20 mouse cellular contexts compared by ENCODE assay signal in the genomic region with DNA sequence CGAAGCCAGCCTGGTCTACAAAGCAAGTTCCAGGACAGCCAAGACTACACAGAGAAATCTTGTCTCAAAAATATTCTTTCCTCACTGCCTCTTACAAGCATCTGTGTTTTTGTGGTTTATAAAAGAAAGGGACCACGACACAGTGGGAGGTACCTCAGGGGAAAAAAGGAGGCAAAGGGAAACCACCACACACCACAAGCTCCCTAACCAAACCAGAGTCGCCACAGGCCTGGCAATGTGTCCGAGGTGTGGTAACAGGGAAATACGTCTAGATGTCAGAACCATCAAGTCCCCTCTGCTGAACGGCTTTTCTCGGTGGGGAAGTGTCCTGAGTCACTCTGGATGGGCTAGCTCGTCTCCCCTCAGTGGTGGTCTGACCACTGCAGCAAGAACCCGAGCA.
"Had no signal": no experiment of that assay in that cellular context is flagged by ENCODE, and none has a peak within 500 bp of the region (broad histone marks: within the 10 kb centered on the region; RNA-seq: fewer than 3 reads in every experiment).

No protein-coding gene starts in this region.

- H3K27me3 ChIP-seq: kidney, embryonic 15.5 days; limb, embryonic 12.5 days; limb, embryonic 15.5 days; lung, embryonic 15.5 days; neural tube, embryonic 12.5 days; neural tube, embryonic 15.5 days had no signal

- H3K36me3 ChIP-seq: limb, embryonic 12.5 days; limb, embryonic 15.5 days; lung, embryonic 15.5 days; neural tube, embryonic 12.5 days; neural tube, embryonic 15.5 days had no signal

- H3K27ac ChIP-seq: kidney, embryonic 15.5 days; left cerebral cortex, adult 2 months; limb, embryonic 12.5 days; limb, embryonic 15.5 days; liver, embryonic 14.5 days; lung, embryonic 15.5 days; neural tube, embryonic 12.5 days; neural tube, embryonic 15.5 days had no signal

- H3K4me1 ChIP-seq: kidney, embryonic 15.5 days; limb, embryonic 12.5 days; lung, embryonic 15.5 days; neural tube, embryonic 12.5 days had no signal

- H3K4me3 ChIP-seq: kidney, embryonic 15.5 days; left cerebral cortex, adult 2 months; limb, embryonic 12.5 days; limb, embryonic 15.5 days; lung, embryonic 15.5 days; neural tube, embryonic 12.5 days; neural tube, embryonic 15.5 days had no signal

- H3K9ac ChIP-seq: kidney, embryonic 15.5 days; limb, embryonic 12.5 days; limb, embryonic 15.5 days; liver, embryonic 14.5 days; liver, postnatal 0 days; lung, embryonic 15.5 days; neural tube, embryonic 12.5 days; neural tube, embryonic 15.5 days had no signal

- H3K9me3 ChIP-seq: kidney, embryonic 15.5 days; limb, embryonic 12.5 days; limb, embryonic 15.5 days; lung, embryonic 15.5 days; neural tube, embryonic 12.5 days; neural tube, embryonic 15.5 days had no signal

- H3K4me2 ChIP-seq: kidney, embryonic 15.5 days; limb, embryonic 12.5 days; limb, embryonic 15.5 days; liver, embryonic 11.5 days; lung, embryonic 15.5 days; midbrain, embryonic 11.5 days; neural tube, embryonic 12.5 days; neural tube, embryonic 15.5 days had no signal

- DNase-seq: kidney, adult 8-10 months; kidney, postnatal 10 days; kidney, postnatal 36 days; layer of hippocampus, postnatal 36 days; liver, postnatal 0 days; lung, postnatal 10 days; lung, postnatal 36 days; midbrain, embryonic 14.5 days; thymus, adult 18-20 months; thymus, postnatal 36 days had no signal

- ATAC-seq: liver, postnatal 0 days had no signal
